Mouse (Mus musculus) left cerebral cortex, adult 6 months (tissue): ENCODE results near the gene Ifi214. TPM values are rescaled to one million over a fixed set of nuclear protein-coding genes. Genes with fewer than 3 reads are reported as not detected.

Experiments
- long read RNA-seq, 2 experiments: library from polyadenylated mRNA; unstranded; transcript quantifications; one replicate each; pipeline ENCODE4 v2.0.0; 2019 to 2020
- polyA plus RNA-seq: library from polyadenylated mRNA; unstranded; fragments of <200 nt; fragmentation: Nextera tagmentation; gene quantifications from 2 replicates; pipeline ENCODE4 v1.2.3, GENCODE M21; 2021

Ifi214 gene
- not detected in 2 replicates for polyA plus RNA-seq
- long read RNA-seq, experiment 1 = 0 reads
- long read RNA-seq, experiment 2 = 0 reads

DNA sequence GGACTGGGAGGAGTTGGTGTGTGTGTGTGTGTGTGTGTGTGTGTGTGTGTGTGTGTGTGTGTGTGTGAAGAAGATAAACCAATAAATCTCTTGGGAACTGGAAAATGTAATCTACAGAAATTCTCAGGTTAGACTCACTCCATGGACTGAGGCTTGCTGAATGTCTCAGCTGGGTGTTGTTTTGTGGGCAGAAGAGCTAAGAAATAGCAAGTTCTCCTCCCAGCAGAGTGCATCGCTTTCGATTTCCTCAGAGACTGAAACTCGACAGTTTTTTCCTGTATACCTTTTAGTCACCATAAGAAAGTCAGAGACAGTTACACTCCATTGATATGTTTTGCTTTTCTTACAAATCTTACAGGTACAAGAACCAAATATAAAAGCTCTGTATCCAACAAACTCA lies at the start of gene Ifi214:
Gene Ifi214, minus strand, starts transcription at position 167 of the 400 bp plus-strand sequence.

DNA sequence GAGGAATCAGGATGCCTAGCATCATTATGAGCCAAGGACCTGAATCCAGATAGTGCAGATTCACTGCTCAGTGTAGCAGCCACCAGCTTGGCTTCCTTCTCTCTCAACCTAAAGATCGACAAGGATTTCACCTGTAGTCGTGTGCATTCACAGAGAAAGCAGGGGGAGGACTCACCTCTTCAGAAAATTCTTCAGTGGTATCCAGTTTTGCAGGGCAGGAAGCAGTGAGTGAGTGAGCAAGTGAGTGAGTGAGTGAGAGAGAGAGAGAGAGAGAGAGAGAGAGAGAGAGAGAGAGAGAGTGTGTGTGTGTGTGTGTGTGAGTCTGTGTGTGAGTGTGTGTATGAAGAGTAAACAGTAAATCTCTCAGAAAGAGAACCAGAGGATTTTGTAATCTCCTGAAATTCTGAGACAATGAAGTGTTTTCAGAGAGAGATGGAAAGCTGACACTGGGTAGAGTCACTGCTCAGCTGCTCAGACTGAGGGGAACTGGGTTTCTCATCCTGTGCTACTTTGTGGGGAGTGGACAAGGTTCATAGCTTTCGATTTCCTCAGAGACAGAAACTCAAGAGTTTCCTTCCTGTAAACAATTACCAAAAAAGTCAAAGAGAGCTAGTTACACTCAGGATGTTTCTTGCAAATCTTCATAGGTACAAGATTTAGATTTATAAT lies 44.8 kb downstream of the Ifi214 start, which contains the start of gene Ifi206:
Gene Ifi206, minus strand, starts transcription at position 230 of the 669 bp plus-strand sequence.

Other genes with a start within 250 kb of the Ifi214 start
- gene Ackr1, start 202.2 kb downstream of the Ifi214 start, polyA plus RNA-seq = 13.2 and 18.5 TPM in 2 replicates
- 1.4 and 2.0 TPM in 2 replicates for gene Aim2, start 185.1 kb downstream of the Ifi214 start, polyA plus RNA-seq
- gene Cadm3, start 168.3 kb downstream of the Ifi214 start, polyA plus RNA-seq = 176 and 337 TPM in 2 replicates
- not detected in 2 replicates for gene Ifi206, start 44.9 kb downstream of the Ifi214 start, polyA plus RNA-seq
- gene Ifi213, start 63.3 kb upstream of the Ifi214 start, polyA plus RNA-seq = 0.08 and 0.09 TPM in 2 replicates
- 0.07 and 0.10 TPM in 2 replicates for gene Ifi209, start 95.0 kb upstream of the Ifi214 start, polyA plus RNA-seq
- gene Ifi208, start 137.7 kb upstream of the Ifi214 start, polyA plus RNA-seq = 0.10 TPM in 1 of 2 replicates, not detected in the other
- gene Ifi207, start 205.8 kb upstream of the Ifi214 start, polyA plus RNA-seq = 0.07 and 0.08 TPM in 2 replicates
- 0.29 TPM in 2 replicates for gene Ifi204, start 231.0 kb upstream of the Ifi214 start, polyA plus RNA-seq